Mouse (Mus musculus): ENCODE data around the gene Ifih1. TPM values are rescaled to one million over a fixed set of nuclear protein-coding genes. Genes with fewer than 3 reads are reported as not detected.

The Ifih1 gene
- polyA plus RNA-seq, 1 experiment from 2014 or later = 0.93 TPM

DNA sequence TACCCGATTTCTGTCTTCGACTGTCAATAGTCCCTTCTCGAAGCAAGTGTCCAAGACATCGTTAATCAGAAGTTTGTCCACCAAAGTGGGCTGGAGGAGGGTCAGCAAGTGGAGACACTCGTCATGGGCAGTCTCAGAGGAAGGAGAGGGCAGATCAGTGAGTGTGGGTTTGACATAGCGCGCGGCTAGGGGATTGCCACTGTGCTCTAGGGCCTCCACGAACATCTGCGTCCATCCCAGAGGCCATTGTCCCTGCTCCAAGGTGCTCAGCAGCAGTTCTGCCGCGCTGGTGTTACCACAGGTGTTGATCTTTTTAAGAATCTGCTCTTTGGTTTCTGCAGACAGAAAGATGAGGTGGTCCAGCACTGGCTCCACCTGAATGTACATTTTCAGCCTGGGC is 580 bp downstream of the Ifih1 start:
- Histone ChIP-seq H3K36me3 (ENCODE audit: control insufficient read depth, insufficient read depth, low read length) (no peaks in the 10 kb centered on the region), H3K9ac (ENCODE audit: low read length) (peak overlapping the region; percentile 50), H3K4me3 (ENCODE audit: low read depth, low read length) (peak overlapping the region; percentile 49), H3K4me2 (peak overlapping the region; percentile 65), H3K27me3 (ENCODE audit: control insufficient read depth, insufficient read depth, low read length) (peaks cover 4% of the 10 kb centered on the region; the same call in 1 of the 2 replicates), H3K4me1 (ENCODE audit: control insufficient read depth, insufficient read depth, low read length) (peaks cover 2% of the 10 kb centered on the region), H3K27ac (ENCODE audit: low read depth, low read length) (no peak overlapping the region), H3K9me3 (ENCODE audit: control insufficient read depth, low read length) (no peaks in the 10 kb centered on the region)
- DNase-seq (ENCODE audit: low spot score, missing footprints) (no peak), ATAC-seq (ENCODE audit: low FRiP score) (peak; percentile 40)
- WGBS = 43% methylated on average over 12 of the region's 12 CpGs

DNA sequence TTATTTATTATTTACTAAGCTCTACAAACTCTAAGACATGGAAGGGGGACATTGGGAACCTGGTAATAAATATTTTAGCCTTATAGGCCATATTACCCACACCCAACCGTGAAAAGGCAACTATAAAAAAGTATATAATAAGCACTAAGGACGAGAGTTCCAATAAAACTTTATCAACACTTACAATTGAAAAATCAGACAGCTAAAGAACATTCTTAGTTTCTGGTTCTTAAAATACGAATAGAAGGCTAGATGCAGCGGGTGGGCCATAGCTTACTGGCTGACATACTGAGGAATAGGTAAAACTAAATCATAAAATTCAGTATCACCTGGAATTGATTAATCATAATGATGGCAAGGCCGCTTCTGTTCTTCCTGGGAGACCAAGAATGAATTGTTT is 1.2 kb downstream of the Ifih1 start:
- no peaks in the 10 kb centered on the region for H3K9me3 ChIP-seq (ENCODE audit: control insufficient read depth, low read length)
- ATAC-seq (ENCODE audit: low FRiP score) = no peak
- peaks cover 2% of the 10 kb centered on the region for H3K4me1 ChIP-seq (ENCODE audit: control insufficient read depth, insufficient read depth, low read length)
- H3K27me3 ChIP-seq (ENCODE audit: control insufficient read depth, insufficient read depth, low read length) = peaks cover 4% of the 10 kb centered on the region; the same call in 1 of the 2 replicates
- H3K4me3 ChIP-seq (ENCODE audit: low read depth, low read length) = no peak overlapping the region
- H3K9ac ChIP-seq (ENCODE audit: low read length) = no peak overlapping the region
- H3K27ac ChIP-seq (ENCODE audit: low read depth, low read length) = no peak overlapping the region
- DNase-seq (ENCODE audit: low spot score, missing footprints) = no peak
- WGBS = 94% methylated on average over 5 of the region's 5 CpGs
- no peaks in the 10 kb centered on the region for H3K36me3 ChIP-seq (ENCODE audit: control insufficient read depth, insufficient read depth, low read length)
- no peak overlapping the region for H3K4me2 ChIP-seq

DNA sequence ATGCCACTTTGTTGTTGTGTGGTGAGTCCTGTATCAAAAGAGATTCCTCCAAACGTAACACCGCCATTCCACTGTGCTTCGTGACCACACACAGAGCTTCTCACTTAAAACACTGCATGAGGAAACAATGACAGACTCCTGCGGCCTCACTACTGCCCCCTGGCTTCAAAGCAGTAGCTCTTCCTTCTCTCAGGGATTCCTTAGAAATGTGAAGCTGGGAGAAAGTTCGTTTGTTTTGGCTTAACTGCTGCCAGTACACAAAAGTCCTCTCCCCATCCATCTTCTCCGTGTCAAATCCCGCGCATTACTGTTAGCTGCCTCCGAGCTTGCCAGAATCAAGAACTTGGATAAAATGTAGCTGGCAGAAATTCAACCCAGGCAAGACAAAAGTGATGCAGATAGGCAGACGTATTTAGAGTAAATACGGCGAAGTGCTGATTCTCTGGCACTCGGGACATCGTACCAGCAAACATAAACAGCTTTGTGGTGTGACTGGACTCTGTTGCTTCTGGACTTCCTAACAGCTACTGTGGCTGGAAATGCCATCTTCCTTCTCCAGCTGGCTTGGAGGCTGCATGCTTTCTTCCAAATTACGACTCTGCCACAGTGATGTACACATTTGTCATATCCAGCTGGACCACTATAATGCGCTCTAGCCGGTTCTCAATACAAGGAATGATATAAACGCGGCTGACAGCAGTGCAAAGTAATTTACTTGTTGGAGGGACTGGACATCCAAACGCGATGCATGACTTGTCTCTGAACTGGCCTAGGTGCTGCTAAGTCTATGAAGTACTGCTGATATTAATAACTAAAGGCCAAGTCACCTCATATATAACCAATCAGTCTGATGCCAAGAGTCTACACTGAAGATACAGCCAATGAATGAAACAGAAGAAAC is 2.4 kb downstream of the Ifih1 start:
- no peak overlapping the region; the same call in 1 of the 2 replicates for H3K4me2 ChIP-seq
- H3K4me1 ChIP-seq (ENCODE audit: control insufficient read depth, insufficient read depth, low read length) = peaks cover 2% of the 10 kb centered on the region
- WGBS = 55% methylated on average over 21 of the region's 21 CpGs
- H3K9me3 ChIP-seq (ENCODE audit: control insufficient read depth, low read length) = no peaks in the 10 kb centered on the region
- no peak for DNase-seq (ENCODE audit: low spot score, missing footprints)
- no peak overlapping the region for H3K27ac ChIP-seq (ENCODE audit: low read depth, low read length)
- no peak overlapping the region for H3K9ac ChIP-seq (ENCODE audit: low read length)
- ATAC-seq (ENCODE audit: low FRiP score) = peak; percentile 12; the same call in 1 of the 2 replicates
- H3K27me3 ChIP-seq (ENCODE audit: control insufficient read depth, insufficient read depth, low read length) = peaks cover 4% of the 10 kb centered on the region; the same call in 1 of the 2 replicates
- no peaks in the 10 kb centered on the region for H3K36me3 ChIP-seq (ENCODE audit: control insufficient read depth, insufficient read depth, low read length)
- H3K4me3 ChIP-seq (ENCODE audit: low read depth, low read length) = no peak overlapping the region

DNA sequence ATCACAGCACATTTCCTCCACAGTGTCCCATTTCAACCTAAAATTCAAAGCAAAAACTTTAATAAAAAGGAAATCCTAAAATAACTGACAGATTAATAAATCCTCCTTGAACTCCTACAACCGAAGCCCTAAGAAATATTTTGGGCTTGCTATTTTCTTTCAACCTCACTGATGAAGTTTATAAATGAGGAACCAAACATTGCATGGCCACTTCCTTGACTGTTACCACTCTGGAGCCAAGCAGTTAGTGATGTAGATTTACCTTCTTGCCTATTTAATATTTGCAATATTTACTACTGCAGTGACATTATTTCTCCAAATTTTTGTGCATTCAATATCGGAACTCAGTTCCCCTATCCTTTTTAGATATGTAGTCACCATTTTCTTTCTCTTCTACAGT is 6.2 kb downstream of the Ifih1 start:
- DNase-seq (ENCODE audit: low spot score, missing footprints) (no peak), ATAC-seq (ENCODE audit: low FRiP score) (no peak)
- Histone ChIP-seq H3K4me3 (ENCODE audit: low read depth, low read length) (no peak overlapping the region), H3K9ac (ENCODE audit: low read length) (no peak overlapping the region), H3K4me2 (no peak overlapping the region), H3K27me3 (ENCODE audit: control insufficient read depth, insufficient read depth, low read length) (no peaks in the 10 kb centered on the region), H3K36me3 (ENCODE audit: control insufficient read depth, insufficient read depth, low read length) (no peaks in the 10 kb centered on the region), H3K4me1 (ENCODE audit: control insufficient read depth, insufficient read depth, low read length) (no peaks in the 10 kb centered on the region), H3K27ac (ENCODE audit: low read depth, low read length) (no peak overlapping the region), H3K9me3 (ENCODE audit: control insufficient read depth, low read length) (no peaks in the 10 kb centered on the region)
- WGBS = 92% methylated on average over 2 of the region's 2 CpGs

DNA sequence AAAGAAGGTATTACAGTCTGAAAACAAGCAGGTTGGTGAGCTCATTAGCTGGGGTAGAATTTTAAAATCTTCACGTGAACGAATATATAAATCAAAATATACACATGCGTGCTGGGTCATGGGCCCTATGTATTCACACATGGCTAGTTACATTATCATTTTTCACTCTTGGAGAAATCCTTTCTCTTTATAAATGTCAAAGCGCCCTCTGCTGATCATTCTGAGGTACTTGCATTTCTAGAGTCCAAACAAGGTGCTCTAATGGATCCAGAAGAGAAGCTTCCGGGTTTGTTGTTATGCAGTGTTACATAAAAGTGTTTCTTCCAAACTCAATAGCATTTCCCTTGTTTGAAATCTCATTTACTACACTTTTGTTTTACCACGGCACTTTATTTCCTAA is 15.6 kb downstream of the Ifih1 start:
- ATAC-seq (ENCODE audit: low FRiP score) = 0 out of 2 replicates have a peak, but pooled peaks have one; percentile 54

DNA sequence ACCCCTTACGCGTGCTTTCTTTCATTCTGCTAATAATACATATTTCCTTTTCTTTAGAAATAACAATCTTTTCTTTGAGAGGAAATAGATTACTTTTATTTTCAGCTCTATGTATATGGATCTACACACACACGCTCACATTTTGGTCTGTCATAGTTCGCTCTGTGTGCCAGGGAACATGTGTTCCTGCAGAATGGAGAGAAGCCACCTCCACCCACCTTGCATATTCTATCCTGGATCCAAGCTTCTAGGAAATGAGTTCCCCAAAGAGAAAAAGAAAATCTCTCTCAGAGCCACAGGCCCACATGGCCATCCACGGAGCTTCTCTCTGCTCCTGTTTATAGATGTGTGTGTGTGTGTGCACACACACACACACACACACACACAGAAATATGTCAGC is 17.7 kb downstream of the Ifih1 start:
- Histone ChIP-seq H3K27me3 (ENCODE audit: control insufficient read depth, insufficient read depth, low read length) (no peaks in the 10 kb centered on the region), H3K27ac (ENCODE audit: low read depth, low read length) (no peak overlapping the region), H3K36me3 (ENCODE audit: control insufficient read depth, insufficient read depth, low read length) (no peaks in the 10 kb centered on the region), H3K4me3 (ENCODE audit: low read depth, low read length) (no peak overlapping the region), H3K4me2 (no peak overlapping the region), H3K4me1 (ENCODE audit: control insufficient read depth, insufficient read depth, low read length) (no peaks in the 10 kb centered on the region), H3K9me3 (ENCODE audit: control insufficient read depth, low read length) (no peaks in the 10 kb centered on the region), H3K9ac (ENCODE audit: low read length) (no peak overlapping the region)
- DNase-seq (ENCODE audit: low spot score, missing footprints) (no peak), ATAC-seq (ENCODE audit: low FRiP score) (no peak)
- WGBS = 92% methylated on average over 5 of the region's 5 CpGs

More for the DNA sequence above, 15.6 kb downstream of the Ifih1 start:
- Histone ChIP-seq H3K9ac (ENCODE audit: low read length) (no peak overlapping the region), H3K4me3 (ENCODE audit: low read depth, low read length) (no peak overlapping the region), H3K27ac (ENCODE audit: low read depth, low read length) (no peak overlapping the region), H3K4me2 (no peak overlapping the region), H3K36me3 (ENCODE audit: control insufficient read depth, insufficient read depth, low read length) (no peaks in the 10 kb centered on the region), H3K9me3 (ENCODE audit: control insufficient read depth, low read length) (no peaks in the 10 kb centered on the region), H3K27me3 (ENCODE audit: control insufficient read depth, insufficient read depth, low read length) (no peaks in the 10 kb centered on the region), H3K4me1 (ENCODE audit: control insufficient read depth, insufficient read depth, low read length) (no peaks in the 10 kb centered on the region)
- peak; percentile 91 for DNase-seq (ENCODE audit: low spot score, missing footprints)
- 24% methylated on average over 6 of the region's 6 CpGs for WGBS

DNA sequence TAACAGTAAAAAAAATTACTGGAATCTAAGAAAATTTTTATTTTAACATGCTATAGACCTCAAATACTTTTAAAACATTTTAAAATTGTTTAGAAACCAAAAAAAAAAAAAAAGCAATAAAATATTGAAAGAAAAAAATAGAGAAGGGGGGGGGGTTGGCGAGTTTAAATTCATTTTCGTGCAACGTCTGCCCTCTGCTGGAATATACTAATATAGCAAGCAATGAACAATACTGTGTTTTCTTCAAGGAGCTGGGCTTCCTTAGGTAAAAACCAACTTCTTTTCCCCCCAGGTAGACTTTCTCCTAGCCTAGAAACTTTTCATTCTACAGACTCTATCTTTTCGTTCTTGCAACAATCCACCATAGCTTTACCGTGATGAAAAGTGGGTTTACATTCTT is 18.3 kb downstream of the Ifih1 start:
- Histone ChIP-seq H3K4me1 (ENCODE audit: control insufficient read depth, insufficient read depth, low read length) (no peaks in the 10 kb centered on the region), H3K27me3 (ENCODE audit: control insufficient read depth, insufficient read depth, low read length) (no peaks in the 10 kb centered on the region), H3K9ac (ENCODE audit: low read length) (no peak overlapping the region), H3K36me3 (ENCODE audit: control insufficient read depth, insufficient read depth, low read length) (no peaks in the 10 kb centered on the region), H3K4me3 (ENCODE audit: low read depth, low read length) (no peak overlapping the region), H3K4me2 (no peak overlapping the region), H3K9me3 (ENCODE audit: control insufficient read depth, low read length) (no peaks in the 10 kb centered on the region), H3K27ac (ENCODE audit: low read depth, low read length) (no peak overlapping the region)
- DNase-seq (ENCODE audit: low spot score, missing footprints) (peak; percentile 92), ATAC-seq (ENCODE audit: low FRiP score) (0 out of 2 replicates have a peak, but pooled peaks have one; percentile 3)
- WGBS = 7% methylated on average over 5 of the region's 5 CpGs

DNA sequence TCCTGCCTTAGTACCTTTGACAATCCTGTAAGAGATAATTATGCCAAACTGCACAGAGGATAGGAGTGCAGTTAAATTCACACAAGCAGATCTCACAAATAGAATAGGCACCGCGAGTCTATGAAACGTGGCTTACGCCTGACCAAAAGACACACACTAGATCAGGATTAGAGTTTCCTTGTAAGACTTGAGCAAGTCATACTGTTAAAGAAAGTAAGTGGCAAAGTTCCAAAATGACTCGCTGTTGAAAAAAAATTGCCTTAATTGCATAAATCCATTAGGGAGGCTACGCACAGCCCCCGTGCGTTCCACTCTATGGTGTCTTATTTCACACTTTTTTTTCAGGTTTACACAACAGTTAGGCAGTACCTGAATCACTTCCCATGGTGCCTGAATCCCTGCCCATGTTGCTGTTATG is 23.0 kb downstream of the Ifih1 start:
- no peak overlapping the region for H3K4me2 ChIP-seq
- H3K4me1 ChIP-seq (ENCODE audit: control insufficient read depth, insufficient read depth, low read length) = no peaks in the 10 kb centered on the region
- H3K9me3 ChIP-seq (ENCODE audit: control insufficient read depth, low read length) = no peaks in the 10 kb centered on the region
- H3K27ac ChIP-seq (ENCODE audit: low read depth, low read length) = no peak overlapping the region
- H3K27me3 ChIP-seq (ENCODE audit: control insufficient read depth, insufficient read depth, low read length) = no peaks in the 10 kb centered on the region
- 87% methylated on average over 8 of the region's 8 CpGs for WGBS
- ATAC-seq (ENCODE audit: low FRiP score) (no peak), DNase-seq (ENCODE audit: low spot score, missing footprints) (no peak)
- H3K4me3 ChIP-seq (ENCODE audit: low read depth, low read length) = no peak overlapping the region
- H3K36me3 ChIP-seq (ENCODE audit: control insufficient read depth, insufficient read depth, low read length) = no peaks in the 10 kb centered on the region
- H3K9ac ChIP-seq (ENCODE audit: low read length) = no peak overlapping the region

DNA sequence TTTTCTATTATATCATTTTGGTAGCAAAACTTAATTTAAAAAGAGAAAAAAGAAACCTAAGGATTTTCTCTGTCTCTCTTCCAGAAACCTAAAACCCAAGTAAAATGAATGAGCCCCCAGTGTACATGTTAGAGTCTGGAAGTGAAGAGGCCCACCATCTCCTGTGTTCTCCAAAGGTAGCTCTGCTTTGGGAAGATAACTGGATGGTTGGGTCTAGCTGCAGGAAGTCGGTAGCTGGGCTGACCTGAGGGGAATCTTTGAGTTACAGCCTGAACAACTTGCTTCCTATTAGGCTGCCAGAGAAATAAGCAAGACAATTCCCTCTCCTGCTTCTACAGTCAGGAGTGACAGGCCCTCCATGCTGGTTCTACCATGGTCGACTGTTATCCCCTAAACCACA is 26.4 kb downstream of the Ifih1 start:
- no peaks in the 10 kb centered on the region for H3K9me3 ChIP-seq (ENCODE audit: control insufficient read depth, low read length)
- no peak overlapping the region for H3K27ac ChIP-seq (ENCODE audit: low read depth, low read length)
- H3K4me3 ChIP-seq (ENCODE audit: low read depth, low read length) = no peak overlapping the region
- no peaks in the 10 kb centered on the region for H3K27me3 ChIP-seq (ENCODE audit: control insufficient read depth, insufficient read depth, low read length)
- no peak overlapping the region for H3K4me2 ChIP-seq
- ATAC-seq (ENCODE audit: low FRiP score) (no peak), DNase-seq (ENCODE audit: low spot score, missing footprints) (no peak)
- no peaks in the 10 kb centered on the region for H3K4me1 ChIP-seq (ENCODE audit: control insufficient read depth, insufficient read depth, low read length)
- H3K36me3 ChIP-seq (ENCODE audit: control insufficient read depth, insufficient read depth, low read length) = no peaks in the 10 kb centered on the region
- 61% methylated on average over 2 of the region's 2 CpGs for WGBS
- no peak overlapping the region for H3K9ac ChIP-seq (ENCODE audit: low read length)
